Mouse (Mus musculus) lung, adult 2 months (tissue): ENCODE measurements around the gene Sccpdh.

Experiments
- CTCF ChIP-seq: fragments of 200-500 bp; IDR thresholded peaks from 2 replicates; pipeline ENCODE4 v1.5.1; 2011; ENCODE audit warnings: mild to moderate bottlenecking, low read length, control low read depth; ENCODE audit not compliant: insufficient read depth
- POLR2A ChIP-seq: fragments of 200-500 bp; IDR thresholded peaks from 2 replicates; pipeline ENCODE4 v1.6.1; 2011; ENCODE audit warnings: low read depth, mild to moderate bottlenecking, control low read depth, low read length, borderline replicate concordance; ENCODE audit errors: extremely low read depth

DNA sequence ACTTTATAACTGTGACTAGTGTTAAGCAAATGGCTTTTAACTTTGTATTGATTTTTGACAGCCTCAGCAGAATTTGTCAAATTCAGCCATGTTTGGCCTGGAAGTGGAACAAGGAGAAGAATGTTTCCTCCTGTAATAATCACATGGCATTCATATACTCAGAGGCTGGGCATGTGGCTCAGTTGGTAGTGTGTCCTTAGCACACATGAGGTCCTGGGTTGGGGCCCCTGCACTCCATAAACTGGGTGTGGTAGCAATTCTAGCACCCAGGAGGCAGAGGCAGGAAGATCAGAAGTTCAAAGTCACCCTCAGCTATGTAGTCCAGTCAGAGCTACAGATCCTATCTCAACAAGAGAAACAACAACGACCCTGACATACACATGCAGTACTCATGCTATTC is 19.3 kb downstream of the Sccpdh start:
- TF ChIP-seq CTCF (no peak), POLR2A (no peak)
